Mouse (Mus musculus): Measurements from ENCODE around the gene Qrsl1. TPM values are rescaled to one million over a fixed set of nuclear protein-coding genes. Genes with fewer than 3 reads are reported as not detected.

The Qrsl1 gene
- total and polyA plus RNA-seq, 2 experiments from 2014 or later = 14.7 to 18.8 TPM

DNA sequence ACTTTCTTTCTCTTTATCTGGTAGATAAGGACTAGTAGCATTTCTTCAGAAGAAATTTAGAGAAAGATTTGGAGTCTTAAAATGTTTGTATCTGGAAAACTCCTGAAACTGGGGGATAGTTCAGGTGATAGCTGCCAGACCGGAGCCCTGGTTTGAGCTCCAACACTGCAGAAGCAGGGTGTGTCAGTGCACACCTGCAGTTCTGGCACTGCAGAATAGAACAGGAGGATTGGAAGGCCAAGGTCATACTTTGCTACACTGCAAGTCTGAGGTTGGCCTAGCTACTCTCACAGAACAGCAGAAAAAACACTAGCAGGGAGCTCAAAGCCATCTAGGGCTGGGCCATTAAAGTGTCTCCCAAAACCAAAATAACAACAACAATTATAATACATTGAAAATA is 3.0 kb upstream of the Qrsl1 start:
- H3K36me3 ChIP-seq (ENCODE audit: insufficient read depth) = no peaks in the 10 kb centered on the region
- no peak for TF ChIP-seq CTCF (IDR thresholded peaks at IDR 0.05; ENCODE audit: low read depth)
- H3K9ac ChIP-seq = no peak overlapping the region
- DNase-seq (no peak), ATAC-seq (no peak)
- no peaks in the 10 kb centered on the region for H3K27me3 ChIP-seq (ENCODE audit: insufficient read depth, low read length)
- no peak overlapping the region for H3K27ac ChIP-seq (ENCODE audit: low read depth, low read length)
- no peaks in the 10 kb centered on the region for H3K4me1 ChIP-seq (ENCODE audit: insufficient read depth)
- no peaks in the 10 kb centered on the region for H3K9me3 ChIP-seq (ENCODE audit: low read length)
- no peak overlapping the region for H3K4me3 ChIP-seq (ENCODE audit: low read depth, low read length)
- no peak overlapping the region for H3K4me2 ChIP-seq (ENCODE audit: low read depth)
- WGBS = 91% methylated on average over 1 of the region's 1 CpGs

DNA sequence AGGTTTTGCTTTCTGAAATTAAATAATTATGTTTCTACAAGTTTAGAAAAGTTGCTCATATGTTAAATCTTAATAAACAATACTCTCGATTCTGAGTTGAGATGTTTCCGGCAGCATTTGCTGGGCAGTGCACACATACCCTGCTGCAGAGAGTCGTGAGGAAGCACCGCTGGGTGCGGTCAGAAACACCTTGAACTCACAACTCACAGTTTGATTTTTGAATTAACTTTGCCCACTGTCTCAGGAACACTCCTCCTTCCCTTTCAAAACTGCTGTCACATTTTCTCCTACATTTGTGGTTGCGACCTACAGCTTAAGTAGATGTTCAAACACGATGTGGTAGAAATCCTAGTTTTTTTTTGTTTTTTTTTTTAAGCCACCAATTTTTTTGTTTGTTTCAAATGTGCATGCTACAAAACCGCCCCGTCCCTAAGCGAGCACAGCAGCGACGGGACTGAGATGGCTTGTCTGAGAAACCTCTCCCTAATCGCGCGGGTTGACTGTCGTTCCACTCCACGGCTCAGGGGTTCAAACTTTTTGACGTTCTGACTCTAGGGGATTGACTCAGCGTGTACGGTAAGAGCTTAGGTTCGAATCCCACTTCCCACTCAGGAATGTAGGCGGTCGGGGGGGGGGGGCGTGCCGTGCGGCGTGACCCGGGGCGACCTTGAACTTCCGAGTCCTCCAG is 518 bp downstream of the Qrsl1 start:
- H3K4me2 ChIP-seq (ENCODE audit: low read depth) = peak overlapping the region; percentile 58
- DNase-seq = no peak
- 7% methylated on average over 30 of the region's 30 CpGs for WGBS
- H3K27me3 ChIP-seq (ENCODE audit: insufficient read depth, low read length) = no peaks in the 10 kb centered on the region
- peak overlapping the region; percentile 64; the same call in 1 of the 2 replicates for H3K27ac ChIP-seq (ENCODE audit: low read depth, low read length)
- peak overlapping the region; percentile 60 for H3K9ac ChIP-seq
- H3K9me3 ChIP-seq (ENCODE audit: low read length) = no peaks in the 10 kb centered on the region
- no peaks in the 10 kb centered on the region for H3K36me3 ChIP-seq (ENCODE audit: insufficient read depth)
- H3K4me3 ChIP-seq (ENCODE audit: low read depth, low read length) = peak overlapping the region; percentile 57
- no peak for TF ChIP-seq CTCF (IDR thresholded peaks at IDR 0.05; ENCODE audit: low read depth)
- peak; percentile 67 for ATAC-seq
- no peaks in the 10 kb centered on the region for H3K4me1 ChIP-seq (ENCODE audit: insufficient read depth)

DNA sequence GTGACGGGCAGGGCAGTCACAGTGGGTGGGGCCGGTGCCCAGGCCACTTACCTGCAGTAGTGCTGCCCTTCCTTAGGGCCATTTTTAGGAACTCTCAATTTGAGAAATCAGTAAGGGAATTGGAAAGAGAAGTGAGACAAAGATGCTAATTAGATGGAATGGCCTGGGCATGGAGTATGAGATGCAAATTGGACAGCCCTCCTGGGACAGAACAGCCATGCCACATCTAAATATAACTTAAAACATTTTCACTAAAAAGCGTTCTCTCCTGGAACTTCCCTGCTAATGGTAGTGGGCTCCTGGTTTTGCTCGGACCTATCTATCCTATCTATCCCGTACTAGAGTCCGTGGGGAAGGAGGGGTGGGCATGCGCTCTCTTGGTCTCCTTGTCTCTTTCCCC is 3.3 kb downstream of the Qrsl1 start:
- no peak overlapping the region for H3K4me3 ChIP-seq (ENCODE audit: low read depth, low read length)
- no peaks in the 10 kb centered on the region for H3K36me3 ChIP-seq (ENCODE audit: insufficient read depth)
- 96% methylated on average over 7 of the region's 7 CpGs for WGBS
- H3K4me2 ChIP-seq (ENCODE audit: low read depth) = no peak overlapping the region
- no peaks in the 10 kb centered on the region for H3K4me1 ChIP-seq (ENCODE audit: insufficient read depth)
- no peak for ATAC-seq
- no peaks in the 10 kb centered on the region for H3K9me3 ChIP-seq (ENCODE audit: low read length)
- DNase-seq = no peak
- H3K27me3 ChIP-seq (ENCODE audit: insufficient read depth, low read length) = no peaks in the 10 kb centered on the region
- TF ChIP-seq CTCF (IDR thresholded peaks at IDR 0.05; ENCODE audit: low read depth) = no peak
- H3K27ac ChIP-seq (ENCODE audit: low read depth, low read length) = no peak overlapping the region
- no peak overlapping the region for H3K9ac ChIP-seq

DNA sequence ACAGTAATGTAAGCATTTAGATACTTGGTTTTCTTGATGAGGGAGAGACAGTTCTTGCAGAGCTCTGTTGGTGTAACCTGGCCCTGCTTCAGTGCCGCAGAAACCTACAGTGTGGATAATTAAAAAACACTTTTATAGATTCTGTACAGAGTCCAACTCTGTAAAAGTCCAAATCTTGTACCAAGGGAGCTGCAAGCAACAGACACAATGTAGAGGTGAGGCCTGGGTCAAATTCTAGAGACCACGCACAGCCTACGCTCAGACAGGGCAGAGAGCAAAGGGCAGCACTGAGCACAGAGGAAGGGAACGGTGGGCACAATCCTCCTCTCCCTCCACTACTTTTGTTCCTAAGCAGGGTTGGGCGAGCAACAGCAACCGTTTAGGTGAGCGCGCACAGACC is 5.5 kb downstream of the Qrsl1 start:
- H3K4me1 ChIP-seq (ENCODE audit: insufficient read depth) = no peaks in the 10 kb centered on the region
- no peaks in the 10 kb centered on the region; the same call in 1 of the 2 replicates for H3K36me3 ChIP-seq (ENCODE audit: insufficient read depth)
- H3K9ac ChIP-seq = no peak overlapping the region
- DNase-seq = no peak
- no peak overlapping the region for H3K27ac ChIP-seq (ENCODE audit: low read depth, low read length)
- no peak for ATAC-seq
- H3K4me3 ChIP-seq (ENCODE audit: low read depth, low read length) = no peak overlapping the region
- no peaks in the 10 kb centered on the region for H3K27me3 ChIP-seq (ENCODE audit: insufficient read depth, low read length)
- H3K9me3 ChIP-seq (ENCODE audit: low read length) = no peaks in the 10 kb centered on the region
- 95% methylated on average over 8 of the region's 8 CpGs for whole genome bisulfite sequencing
- H3K4me2 ChIP-seq (ENCODE audit: low read depth) = no peak overlapping the region
- TF ChIP-seq CTCF (IDR thresholded peaks at IDR 0.05; ENCODE audit: low read depth) = no peak

DNA sequence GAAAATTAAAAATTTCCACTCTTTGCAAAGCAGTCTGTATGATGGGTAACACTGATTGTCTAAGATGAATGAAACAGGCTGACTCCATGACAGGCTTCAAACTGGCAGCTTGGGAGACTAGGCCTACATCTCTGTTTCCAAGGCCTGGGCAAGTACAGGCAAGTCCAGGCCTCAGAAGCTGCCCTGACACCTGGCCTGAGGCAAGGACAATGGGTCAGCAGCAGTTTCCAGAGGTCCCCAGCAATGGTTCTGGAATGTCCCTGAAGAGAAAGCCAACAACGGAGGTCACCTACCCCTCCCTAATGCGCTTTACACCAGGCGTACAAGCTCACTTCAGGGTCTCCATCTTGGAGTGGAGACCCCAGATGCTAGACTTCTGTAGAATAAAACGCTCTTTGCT is 8.6 kb downstream of the Qrsl1 start:
- whole genome bisulfite sequencing = 94% methylated on average over 4 of the region's 4 CpGs
- Histone ChIP-seq H3K27ac (ENCODE audit: low read depth, low read length) (no peak overlapping the region), H3K27me3 (ENCODE audit: insufficient read depth, low read length) (no peaks in the 10 kb centered on the region), H3K4me1 (ENCODE audit: insufficient read depth) (no peaks in the 10 kb centered on the region), H3K4me3 (ENCODE audit: low read depth, low read length) (no peak overlapping the region), H3K4me2 (ENCODE audit: low read depth) (no peak overlapping the region), H3K9ac (no peak overlapping the region), H3K36me3 (ENCODE audit: insufficient read depth) (no peaks in the 10 kb centered on the region; the same call in 1 of the 2 replicates), H3K9me3 (ENCODE audit: low read length) (no peaks in the 10 kb centered on the region)
- DNase-seq (no peak), ATAC-seq (no peak)
- TF ChIP-seq CTCF (IDR thresholded peaks at IDR 0.05; ENCODE audit: low read depth) = no peak

DNA sequence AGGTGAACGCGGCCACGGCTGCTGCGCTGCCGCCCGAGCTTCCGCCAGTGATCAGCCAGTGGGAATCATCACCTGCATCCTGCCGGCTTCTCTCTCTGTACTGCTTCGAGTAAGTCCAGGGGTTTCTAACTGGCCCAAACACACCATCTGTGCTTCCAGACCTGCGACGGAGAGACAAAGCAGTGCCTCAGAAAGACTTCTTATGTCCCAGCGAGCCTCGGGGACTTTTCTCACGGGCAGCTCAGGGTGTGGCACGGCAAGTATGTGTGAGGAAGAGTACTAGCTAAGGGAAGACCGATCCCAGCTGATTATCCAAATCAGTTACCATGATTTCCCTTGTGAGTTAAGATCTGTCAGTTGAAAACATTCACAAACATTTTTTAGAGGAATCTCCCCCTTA is 12.6 kb downstream of the Qrsl1 start:
- peaks cover 5% of the 10 kb centered on the region for H3K36me3 ChIP-seq (ENCODE audit: insufficient read depth)
- no peak for TF ChIP-seq CTCF (IDR thresholded peaks at IDR 0.05; ENCODE audit: low read depth)
- no peak overlapping the region for H3K9ac ChIP-seq
- H3K4me3 ChIP-seq (ENCODE audit: low read depth, low read length) = no peak overlapping the region
- no peak overlapping the region for H3K27ac ChIP-seq (ENCODE audit: low read depth, low read length)
- no peak overlapping the region for H3K4me2 ChIP-seq (ENCODE audit: low read depth)
- no peaks in the 10 kb centered on the region for H3K4me1 ChIP-seq (ENCODE audit: insufficient read depth)
- no peaks in the 10 kb centered on the region for H3K9me3 ChIP-seq (ENCODE audit: low read length)
- DNase-seq = no peak
- ATAC-seq = no peak
- H3K27me3 ChIP-seq (ENCODE audit: insufficient read depth, low read length) = no peaks in the 10 kb centered on the region
- 86% methylated on average over 16 of the region's 16 CpGs for WGBS

DNA sequence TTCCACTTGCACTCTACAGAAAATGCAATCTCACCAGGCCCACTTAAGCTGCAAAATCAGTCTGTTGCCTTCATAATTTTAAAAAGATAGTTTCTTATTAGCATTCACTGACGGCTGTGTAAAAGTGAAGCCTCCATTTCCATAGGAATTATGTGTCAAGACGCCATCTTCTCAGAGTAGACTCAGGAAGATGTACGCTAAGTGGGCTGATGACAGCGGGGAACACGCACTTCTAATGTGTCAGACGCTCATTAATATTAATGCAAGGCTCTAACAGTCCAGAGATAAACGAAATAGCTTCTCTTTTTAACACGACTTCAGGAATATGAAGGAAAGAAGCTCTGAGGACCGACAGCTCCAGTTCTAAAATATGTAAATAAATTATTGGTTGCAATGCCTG is 13.9 kb downstream of the Qrsl1 start:
- Histone ChIP-seq H3K9me3 (ENCODE audit: low read length) (no peaks in the 10 kb centered on the region), H3K27me3 (ENCODE audit: insufficient read depth, low read length) (no peaks in the 10 kb centered on the region), H3K4me1 (ENCODE audit: insufficient read depth) (no peaks in the 10 kb centered on the region), H3K9ac (no peak overlapping the region), H3K27ac (ENCODE audit: low read depth, low read length) (peak overlapping the region; percentile 59), H3K36me3 (ENCODE audit: insufficient read depth) (peaks cover 5% of the 10 kb centered on the region), H3K4me3 (ENCODE audit: low read depth, low read length) (no peak overlapping the region), H3K4me2 (ENCODE audit: low read depth) (no peak overlapping the region)
- WGBS = 49% methylated on average over 9 of the region's 9 CpGs
- no peak for TF ChIP-seq CTCF (IDR thresholded peaks at IDR 0.05; ENCODE audit: low read depth)
- ATAC-seq (peak; percentile 95), DNase-seq (peak; percentile 54)
